Mouse (Mus musculus): ENCODE measurements around the gene Fbxo2. TPM values are rescaled to one million over a fixed set of nuclear protein-coding genes. Genes with fewer than 3 reads are reported as not detected.

Fbxo2 gene
- polyA plus RNA-seq, 1 experiment: 60.5 TPM

GRCm38 (mm10) chr4:148139767-148140097 lies 20.7 kb upstream of the Fbxo2 start:
- peaks cover 46% of the 10 kb centered on the region for H3K4me1 ChIP-seq
- no peaks in the 10 kb centered on the region for H3K9me3 ChIP-seq
- H3K27me3 ChIP-seq (replicated peaks): peaks cover 25% of the 10 kb centered on the region
- peak overlapping the region; percentile 100 for H3K4me3 ChIP-seq (replicated peaks)
- peaks cover 22% of the 10 kb centered on the region for H3K36me3 ChIP-seq (replicated peaks; ENCODE audit: low read length)
- TF ChIP-seq GATA1 (IDR thresholded peaks at IDR 0.05; ENCODE audit: borderline replicate concordance, low read length) (no peak), FLI1 (IDR thresholded peaks at IDR 0.05; ENCODE audit: low read length) (no peak)

GRCm38 (mm10) chr4:148140098-148141011 lies 20.1 kb upstream of the Fbxo2 start:
- TF ChIP-seq GATA1 (IDR thresholded peaks at IDR 0.05; ENCODE audit: borderline replicate concordance, low read length) (no peak), FLI1 (IDR thresholded peaks at IDR 0.05; ENCODE audit: low read length) (no peak)
- no peaks in the 10 kb centered on the region for H3K9me3 ChIP-seq
- peaks cover 29% of the 10 kb centered on the region for H3K36me3 ChIP-seq (replicated peaks; ENCODE audit: low read length)
- peaks cover 20% of the 10 kb centered on the region for H3K27me3 ChIP-seq (replicated peaks)
- H3K4me3 ChIP-seq (replicated peaks): peak overlapping the region; percentile 100
- H3K4me1 ChIP-seq: peaks cover 46% of the 10 kb centered on the region

GRCm38 (mm10) chr4:148143721-148144120 lies 16.7 kb upstream of the Fbxo2 start:
- Histone ChIP-seq H3K4me3 (replicated peaks) (no peak overlapping the region), H3K4me1 (peaks cover 55% of the 10 kb centered on the region), H3K36me3 (replicated peaks; ENCODE audit: low read length) (peaks cover 62% of the 10 kb centered on the region), H3K27me3 (replicated peaks) (peaks cover 1% of the 10 kb centered on the region), H3K9me3 (no peaks in the 10 kb centered on the region)
- TF ChIP-seq FLI1 (IDR thresholded peaks at IDR 0.05; ENCODE audit: low read length): no peak
- TF ChIP-seq GATA1 (IDR thresholded peaks at IDR 0.05; ENCODE audit: borderline replicate concordance, low read length): no peak

GRCm38 (mm10) chr4:148147714-148148113 lies 12.7 kb upstream of the Fbxo2 start:
- TF ChIP-seq FLI1 (IDR thresholded peaks at IDR 0.05; ENCODE audit: low read length) (no peak), GATA1 (IDR thresholded peaks at IDR 0.05; ENCODE audit: borderline replicate concordance, low read length) (no peak)
- Histone ChIP-seq H3K27me3 (replicated peaks) (no peaks in the 10 kb centered on the region), H3K36me3 (replicated peaks; ENCODE audit: low read length) (peaks cover 77% of the 10 kb centered on the region), H3K9me3 (no peaks in the 10 kb centered on the region), H3K4me3 (replicated peaks) (no peak overlapping the region), H3K4me1 (peaks cover 67% of the 10 kb centered on the region)

- Histone ChIP-seq H3K36me3 (replicated peaks; ENCODE audit: low read length) (peaks cover 76% of the 10 kb centered on the region), H3K27me3 (replicated peaks) (no peaks in the 10 kb centered on the region), H3K4me1 (peaks cover 61% of the 10 kb centered on the region), H3K4me3 (replicated peaks) (no peak overlapping the region), H3K9me3 (no peaks in the 10 kb centered on the region)
- TF ChIP-seq FLI1 (IDR thresholded peaks at IDR 0.05; ENCODE audit: low read length) (no peak), GATA1 (IDR thresholded peaks at IDR 0.05; ENCODE audit: borderline replicate concordance, low read length) (no peak)
Measured at GRCm38 (mm10) chr4:148149540-148149939, 10.9 kb upstream of the Fbxo2 start.

GRCm38 (mm10) chr4:148150242-148150641 lies 10.2 kb upstream of the Fbxo2 start:
- TF ChIP-seq FLI1 (IDR thresholded peaks at IDR 0.05; ENCODE audit: low read length) (no peak), GATA1 (IDR thresholded peaks at IDR 0.05; ENCODE audit: borderline replicate concordance, low read length) (no peak)
- H3K36me3 ChIP-seq (replicated peaks; ENCODE audit: low read length): peaks cover 76% of the 10 kb centered on the region
- H3K9me3 ChIP-seq: no peaks in the 10 kb centered on the region
- H3K4me1 ChIP-seq: peaks cover 63% of the 10 kb centered on the region
- H3K4me3 ChIP-seq (replicated peaks): peak overlapping the region; percentile 82
- H3K27me3 ChIP-seq (replicated peaks): no peaks in the 10 kb centered on the region

- Histone ChIP-seq H3K36me3 (replicated peaks; ENCODE audit: low read length) (peaks cover 76% of the 10 kb centered on the region), H3K9me3 (no peaks in the 10 kb centered on the region), H3K4me3 (replicated peaks) (peak overlapping the region; percentile 96), H3K27me3 (replicated peaks) (no peaks in the 10 kb centered on the region), H3K4me1 (peaks cover 61% of the 10 kb centered on the region)
- TF ChIP-seq GATA1 (IDR thresholded peaks at IDR 0.05; ENCODE audit: borderline replicate concordance, low read length) (no peak), FLI1 (IDR thresholded peaks at IDR 0.05; ENCODE audit: low read length) (no peak)
Measured at GRCm38 (mm10) chr4:148150953-148151266, 9.5 kb upstream of the Fbxo2 start.

GRCm38 (mm10) chr4:148151267-148152168 lies 8.9 kb upstream of the Fbxo2 start, which contains the start of gene Fbxo6:
TSS of gene Fbxo6 (minus strand) at chr4:148152140.
- TF ChIP-seq FLI1 (IDR thresholded peaks at IDR 0.05; ENCODE audit: low read length) (no peak), GATA1 (IDR thresholded peaks at IDR 0.05; ENCODE audit: borderline replicate concordance, low read length) (no peak)
- H3K4me3 ChIP-seq (replicated peaks): peak within 1 kb of the TSS; percentile 96
- peaks cover 76% of the 10 kb centered on the region for H3K36me3 ChIP-seq (replicated peaks; ENCODE audit: low read length)
- no peaks in the 10 kb centered on the region for H3K27me3 ChIP-seq (replicated peaks)
- peaks cover 64% of the 10 kb centered on the region for H3K4me1 ChIP-seq
- H3K9me3 ChIP-seq: no peaks in the 10 kb centered on the region

GRCm38 (mm10) chr4:148152547-148152946 lies 7.9 kb upstream of the Fbxo2 start:
- H3K4me1 ChIP-seq: peaks cover 65% of the 10 kb centered on the region

More at GRCm38 (mm10) chr4:148152547-148152946, 7.9 kb upstream of the Fbxo2 start:
- Histone ChIP-seq H3K9me3 (no peaks in the 10 kb centered on the region), H3K36me3 (replicated peaks; ENCODE audit: low read length) (peaks cover 73% of the 10 kb centered on the region), H3K27me3 (replicated peaks) (peaks cover 2% of the 10 kb centered on the region), H3K4me3 (replicated peaks) (peak overlapping the region; percentile 31)
- no peak for TF ChIP-seq GATA1 (IDR thresholded peaks at IDR 0.05; ENCODE audit: borderline replicate concordance, low read length)
- TF ChIP-seq FLI1 (IDR thresholded peaks at IDR 0.05; ENCODE audit: low read length): no peak

All from megakaryocyte, embryonic 14.5 days (primary cell).